Mouse (Mus musculus): ENCODE measurements around the gene 4930519G04Rik. TPM values are rescaled to one million over a fixed set of nuclear protein-coding genes. Genes with fewer than 3 reads are reported as not detected.

4930519G04Rik gene
- polyA plus RNA-seq, 1 experiment from 2014 or later, result not detected

GRCm38 (mm10) chr5:114921551-114922365 is 68.3 kb downstream of the 4930519G04Rik start:
- 80% methylated on average over 19 of the region's 19 CpGs for WGBS
- Histone ChIP-seq H3K27me3 (no peaks in the 10 kb centered on the region), H3K9me3 (no peaks in the 10 kb centered on the region), H3K27ac (no peak overlapping the region), H3K4me1 (replicated peaks) (peaks cover 10% of the 10 kb centered on the region), H3K36me3 (no peaks in the 10 kb centered on the region), H3K9ac (no peak overlapping the region), H3K4me2 (no peak overlapping the region), H3K4me3 (no peak overlapping the region)
- no peak for ATAC-seq (ENCODE audit: low FRiP score)

GRCm38 (mm10) chr5:114922366-114922731 is 68.9 kb downstream of the 4930519G04Rik start:
- WGBS, result 66% methylated on average over 10 of the region's 10 CpGs
- no peak for ATAC-seq (ENCODE audit: low FRiP score)

GRCm38 (mm10) chr5:114922998-114923473 is 69.6 kb downstream of the 4930519G04Rik start, which contains the start of gene Oasl1:
Gene Oasl1 (plus strand): TSS chr5:114923240.
- Histone ChIP-seq H3K4me2 (peak within 1 kb of the TSS; percentile 36), H3K36me3 (no peaks in the 10 kb centered on the region), H3K27ac (no peak within 1 kb of the TSS), H3K27me3 (no peaks in the 10 kb centered on the region), H3K9me3 (no peaks in the 10 kb centered on the region), H3K4me1 (replicated peaks) (peaks cover 10% of the 10 kb centered on the region), H3K4me3 (no peak within 1 kb of the TSS), H3K9ac (peak within 1 kb of the TSS; percentile 15; the same call in 1 of the 2 replicates)
- no peak for ATAC-seq (ENCODE audit: low FRiP score)
- WGBS, result 48% methylated on average over 15 of the region's 15 CpGs

More at GRCm38 (mm10) chr5:114922366-114922731, 68.9 kb downstream of the 4930519G04Rik start:
- H3K9ac ChIP-seq, result no peak overlapping the region
- no peak overlapping the region for H3K4me2 ChIP-seq
- H3K4me1 ChIP-seq (replicated peaks), result peaks cover 10% of the 10 kb centered on the region
- no peaks in the 10 kb centered on the region for H3K27me3 ChIP-seq
- H3K4me3 ChIP-seq, result no peak overlapping the region
- no peaks in the 10 kb centered on the region for H3K36me3 ChIP-seq
- H3K27ac ChIP-seq, result no peak overlapping the region
- no peaks in the 10 kb centered on the region for H3K9me3 ChIP-seq

GRCm38 (mm10) chr5:114926153-114926684 is 72.8 kb downstream of the 4930519G04Rik start:
- Histone ChIP-seq H3K36me3 (no peaks in the 10 kb centered on the region), H3K9me3 (no peaks in the 10 kb centered on the region), H3K4me1 (replicated peaks) (peaks cover 10% of the 10 kb centered on the region), H3K4me2 (no peak overlapping the region), H3K9ac (no peak overlapping the region), H3K27me3 (no peaks in the 10 kb centered on the region), H3K4me3 (no peak overlapping the region), H3K27ac (no peak overlapping the region)
- ATAC-seq (ENCODE audit: low FRiP score), result no peak
- WGBS, result 61% methylated on average over 1 of the region's 1 CpGs

- no peak for ATAC-seq (ENCODE audit: low FRiP score)
- Histone ChIP-seq H3K9ac (no peak overlapping the region), H3K9me3 (no peaks in the 10 kb centered on the region), H3K36me3 (no peaks in the 10 kb centered on the region), H3K27ac (no peak overlapping the region), H3K4me2 (no peak overlapping the region), H3K27me3 (no peaks in the 10 kb centered on the region), H3K4me1 (replicated peaks) (peaks cover 10% of the 10 kb centered on the region), H3K4me3 (no peak overlapping the region)
- WGBS, result 81% methylated on average over 9 of the region's 9 CpGs
Observed at GRCm38 (mm10) chr5:114926753-114927152, 73.3 kb downstream of the 4930519G04Rik start.

GRCm38 (mm10) chr5:114931626-114932025 is 78.2 kb downstream of the 4930519G04Rik start:
- Histone ChIP-seq H3K9me3 (no peaks in the 10 kb centered on the region), H3K9ac (no peak overlapping the region), H3K4me1 (replicated peaks) (peaks cover 11% of the 10 kb centered on the region), H3K4me3 (no peak overlapping the region), H3K4me2 (no peak overlapping the region), H3K27ac (no peak overlapping the region), H3K27me3 (no peaks in the 10 kb centered on the region), H3K36me3 (no peaks in the 10 kb centered on the region)
- no peak for ATAC-seq (ENCODE audit: low FRiP score)
- WGBS, result 69% methylated on average over 5 of the region's 5 CpGs

- 86% methylated on average over 8 of the region's 8 CpGs for WGBS
- no peak overlapping the region for H3K4me3 ChIP-seq
- H3K27me3 ChIP-seq, result no peaks in the 10 kb centered on the region
- H3K9ac ChIP-seq, result no peak overlapping the region
- H3K27ac ChIP-seq, result no peak overlapping the region
- H3K36me3 ChIP-seq, result no peaks in the 10 kb centered on the region
- no peaks in the 10 kb centered on the region for H3K9me3 ChIP-seq
- H3K4me2 ChIP-seq, result no peak overlapping the region
- no peak for ATAC-seq (ENCODE audit: low FRiP score)
- peaks cover 11% of the 10 kb centered on the region for H3K4me1 ChIP-seq (replicated peaks)
Observed at GRCm38 (mm10) chr5:114933206-114933605, 79.7 kb downstream of the 4930519G04Rik start.

Small RNA genes lying within 50 kb of the gene (microRNA-seq; reads per million reads assigned to microRNA genes)
- 4.2 reads per million, percentile 13 among the genes with 10 or more reads in this experiment for gene Mir6240

Other genes starting within 250 kb of the 4930519G04Rik start
- 0.53 and 0.65 TPM in 2 replicates for gene Trpv4, start 195.2 kb upstream of the 4930519G04Rik start, polyA plus RNA-seq (2015; fragmentation: Nextera tagmentation; extraction: Ambion mirVana)
- 41.5 and 42.9 TPM in 2 replicates for gene Gltp, start 162.7 kb upstream of the 4930519G04Rik start, polyA plus RNA-seq (2015; fragmentation: Nextera tagmentation; extraction: Ambion mirVana)
- gene Tchp, start 145.9 kb upstream of the 4930519G04Rik start, polyA plus RNA-seq (2015; fragmentation: Nextera tagmentation; extraction: Ambion mirVana), result 18.3 and 21.1 TPM in 2 replicates
- 37.5 and 39.6 TPM in 2 replicates for gene Ankrd13a, start 79.0 kb upstream of the 4930519G04Rik start, polyA plus RNA-seq (2015; fragmentation: Nextera tagmentation; extraction: Ambion mirVana)
- 45.4 and 49.7 TPM in 2 replicates for gene Git2, start 78.1 kb upstream of the 4930519G04Rik start, polyA plus RNA-seq (2015; fragmentation: Nextera tagmentation; extraction: Ambion mirVana)
- gene 1500011B03Rik, start 30.2 kb upstream of the 4930519G04Rik start, polyA plus RNA-seq (2015; fragmentation: Nextera tagmentation; extraction: Ambion mirVana), result 261 and 279 TPM in 2 replicates
- 1.9 and 2.2 TPM in 2 replicates for gene Gm9936, start 5.0 kb downstream of the 4930519G04Rik start, polyA plus RNA-seq (2015; fragmentation: Nextera tagmentation; extraction: Ambion mirVana)
- 3.5 and 3.6 TPM in 2 replicates for gene Oasl2, start 43.3 kb downstream of the 4930519G04Rik start, polyA plus RNA-seq (2015; fragmentation: Nextera tagmentation; extraction: Ambion mirVana)
- 0.21 and 0.57 TPM in 2 replicates for gene Oasl1, start 69.6 kb downstream of the 4930519G04Rik start, polyA plus RNA-seq (2015; fragmentation: Nextera tagmentation; extraction: Ambion mirVana)
- 107 and 110 TPM in 2 replicates for gene 2210016L21Rik, start 88.5 kb downstream of the 4930519G04Rik start, polyA plus RNA-seq (2015; fragmentation: Nextera tagmentation; extraction: Ambion mirVana)
- gene Hnf1a, start 117.4 kb downstream of the 4930519G04Rik start, polyA plus RNA-seq (2015; fragmentation: Nextera tagmentation; extraction: Ambion mirVana), result 0.10 TPM in 1 of 2 replicates, not detected in the other
- 15.8 and 16.5 TPM in 2 replicates for gene Sppl3, start 157.5 kb downstream of the 4930519G04Rik start, polyA plus RNA-seq (2015; fragmentation: Nextera tagmentation; extraction: Ambion mirVana)
- 42.7 and 44.4 TPM in 2 replicates for gene Gm10401, start 244.6 kb downstream of the 4930519G04Rik start, polyA plus RNA-seq (2015; fragmentation: Nextera tagmentation; extraction: Ambion mirVana)

Measured in hindbrain, embryonic 13.5 days (tissue).